Mouse (Mus musculus): ENCODE measurements at regions not wholly inside any gene's neighbourhood (a gene's known extent, or its start where the extent isn't known, plus 50 kb on each side); places are given as distances from the start of the nearest gene placed in this dataset.
"Not testable (repeated sequence)": the region's sequence is repeated elsewhere in the genome, so short reads cannot be mapped to it uniquely, and the experiment has no call there.

GRCm38 (mm10) chr3:6118721-6119120, 368.1 kb downstream of the Gm8797 start:
- DNase-seq (ENCODE audit: low read depth, low spot score), result peak; percentile 13

- DNase-seq (ENCODE audit: low read depth, low spot score), result not testable (repeated sequence)
These were observed 385.1 kb downstream of the Gm8797 start for GRCm38 (mm10) chr3:6135754-6136153.

GRCm38 (mm10) chr3:6137374-6137773, 386.8 kb downstream of the Gm8797 start:
- no peak for DNase-seq (ENCODE audit: low read depth, low spot score)

GRCm38 (mm10) chr3:6173775-6174174, 423.2 kb downstream of the Gm8797 start:
- no peak for DNase-seq (ENCODE audit: low read depth, low spot score)

GRCm38 (mm10) chr3:6182533-6182932, 431.9 kb downstream of the Gm8797 start:
- no peak for DNase-seq (ENCODE audit: low read depth, low spot score)

GRCm38 (mm10) chr3:6183400-6183799, 432.8 kb downstream of the Gm8797 start:
- no peak for DNase-seq (ENCODE audit: low read depth, low spot score)

GRCm38 (mm10) chr3:6204656-6205055, 415.6 kb downstream of the 1700008P02Rik start:
- DNase-seq (ENCODE audit: low read depth, low spot score), result no peak

- no peak for DNase-seq (ENCODE audit: low read depth, low spot score)
These were observed 391.6 kb downstream of the 1700008P02Rik start for GRCm38 (mm10) chr3:6228685-6229084.

All from telencephalon, adult 2 months (tissue).